Mouse (Mus musculus): ENCODE measurements around the gene Sh3gl2. TPM values are rescaled to one million over a fixed set of nuclear protein-coding genes. Genes with fewer than 3 reads are reported as not detected.

Sh3gl2 gene
- 12.0 and 15.4 TPM in 2 replicates for polyA plus RNA-seq (2012; rRNA removed)

- peaks cover 8% of the 10 kb centered on the region for H3K4me1 ChIP-seq (ENCODE audit: control insufficient read depth, insufficient read depth, low read length)
- H3K27ac ChIP-seq (ENCODE audit: control insufficient read depth, insufficient read depth, low read depth, low read length) = peak within 1 kb of the TSS; percentile 59
- peak within 1 kb of the TSS; percentile 79 for H3K4me3 ChIP-seq (ENCODE audit: control insufficient read depth, low read depth, low read length)
- H3K27me3 ChIP-seq (ENCODE audit: control insufficient read depth, insufficient read depth, low read length) = no peaks in the 10 kb centered on the region
- no peak for TF ChIP-seq CTCF (IDR thresholded peaks at IDR 0.05; ENCODE audit: control insufficient read depth, insufficient read depth, insufficient replicate concordance, low read depth, low read length)
- no peak for TF ChIP-seq POLR2A (IDR thresholded peaks at IDR 0.05; ENCODE audit: control insufficient read depth, low read depth, low read length)
- H3K36me3 ChIP-seq (ENCODE audit: control insufficient read depth, insufficient read depth, low read length) = no peaks in the 10 kb centered on the region
Measured at GRCm38 (mm10) chr4:85205071-85205635, at the start of gene Sh3gl2. Sh3gl2 (plus strand) TSS chr4:85205126.

GRCm38 (mm10) chr4:85161156-85161555 is 43.8 kb upstream of the Sh3gl2 start:
- TF ChIP-seq CTCF (IDR thresholded peaks at IDR 0.05; ENCODE audit: control insufficient read depth, insufficient read depth, insufficient replicate concordance, low read depth, low read length) = no peak
- no peak for TF ChIP-seq POLR2A (IDR thresholded peaks at IDR 0.05; ENCODE audit: control insufficient read depth, low read depth, low read length)
- Histone ChIP-seq H3K36me3 (ENCODE audit: control insufficient read depth, insufficient read depth, low read length) (no peaks in the 10 kb centered on the region), H3K27ac (ENCODE audit: control insufficient read depth, insufficient read depth, low read depth, low read length) (no peak overlapping the region), H3K4me3 (ENCODE audit: control insufficient read depth, low read depth, low read length) (no peak overlapping the region), H3K4me1 (ENCODE audit: control insufficient read depth, insufficient read depth, low read length) (peaks cover 6% of the 10 kb centered on the region), H3K27me3 (ENCODE audit: control insufficient read depth, insufficient read depth, low read length) (no peaks in the 10 kb centered on the region)

GRCm38 (mm10) chr4:85162468-85163312 is 42.2 kb upstream of the Sh3gl2 start:
- no peaks in the 10 kb centered on the region for H3K36me3 ChIP-seq (ENCODE audit: control insufficient read depth, insufficient read depth, low read length)
- TF ChIP-seq POLR2A (IDR thresholded peaks at IDR 0.05; ENCODE audit: control insufficient read depth, low read depth, low read length) (no peak), CTCF (IDR thresholded peaks at IDR 0.05; ENCODE audit: control insufficient read depth, insufficient read depth, insufficient replicate concordance, low read depth, low read length) (peak; percentile 61; the same call in 1 of the 2 replicates)
- H3K4me1 ChIP-seq (ENCODE audit: control insufficient read depth, insufficient read depth, low read length) = peaks cover 6% of the 10 kb centered on the region
- H3K27me3 ChIP-seq (ENCODE audit: control insufficient read depth, insufficient read depth, low read length) = no peaks in the 10 kb centered on the region
- H3K4me3 ChIP-seq (ENCODE audit: control insufficient read depth, low read depth, low read length) = peak overlapping the region; percentile 49
- no peak overlapping the region for H3K27ac ChIP-seq (ENCODE audit: control insufficient read depth, insufficient read depth, low read depth, low read length)

- H3K4me1 ChIP-seq (ENCODE audit: control insufficient read depth, insufficient read depth, low read length) = peaks cover 7% of the 10 kb centered on the region
- no peaks in the 10 kb centered on the region for H3K27me3 ChIP-seq (ENCODE audit: control insufficient read depth, insufficient read depth, low read length)
- no peak overlapping the region for H3K27ac ChIP-seq (ENCODE audit: control insufficient read depth, insufficient read depth, low read depth, low read length)
- no peak overlapping the region for H3K4me3 ChIP-seq (ENCODE audit: control insufficient read depth, low read depth, low read length)
- no peak for TF ChIP-seq POLR2A (IDR thresholded peaks at IDR 0.05; ENCODE audit: control insufficient read depth, low read depth, low read length)
- TF ChIP-seq CTCF (IDR thresholded peaks at IDR 0.05; ENCODE audit: control insufficient read depth, insufficient read depth, insufficient replicate concordance, low read depth, low read length) = no peak
- no peaks in the 10 kb centered on the region for H3K36me3 ChIP-seq (ENCODE audit: control insufficient read depth, insufficient read depth, low read length)
Measured at GRCm38 (mm10) chr4:85163313-85163615, 41.7 kb upstream of the Sh3gl2 start.

GRCm38 (mm10) chr4:85168001-85168400 is 36.9 kb upstream of the Sh3gl2 start:
- no peaks in the 10 kb centered on the region for H3K36me3 ChIP-seq (ENCODE audit: control insufficient read depth, insufficient read depth, low read length)
- TF ChIP-seq CTCF (IDR thresholded peaks at IDR 0.05; ENCODE audit: control insufficient read depth, insufficient read depth, insufficient replicate concordance, low read depth, low read length) = no peak
- no peak for TF ChIP-seq POLR2A (IDR thresholded peaks at IDR 0.05; ENCODE audit: control insufficient read depth, low read depth, low read length)
- no peaks in the 10 kb centered on the region for H3K27me3 ChIP-seq (ENCODE audit: control insufficient read depth, insufficient read depth, low read length)
- no peak overlapping the region for H3K4me3 ChIP-seq (ENCODE audit: control insufficient read depth, low read depth, low read length)
- peaks cover 4% of the 10 kb centered on the region for H3K4me1 ChIP-seq (ENCODE audit: control insufficient read depth, insufficient read depth, low read length)
- H3K27ac ChIP-seq (ENCODE audit: control insufficient read depth, insufficient read depth, low read depth, low read length) = no peak overlapping the region

GRCm38 (mm10) chr4:85175466-85175865 is 29.5 kb upstream of the Sh3gl2 start:
- H3K27me3 ChIP-seq (ENCODE audit: control insufficient read depth, insufficient read depth, low read length) = no peaks in the 10 kb centered on the region
- H3K4me3 ChIP-seq (ENCODE audit: control insufficient read depth, low read depth, low read length) = no peak overlapping the region
- no peaks in the 10 kb centered on the region for H3K36me3 ChIP-seq (ENCODE audit: control insufficient read depth, insufficient read depth, low read length)
- no peaks in the 10 kb centered on the region for H3K4me1 ChIP-seq (ENCODE audit: control insufficient read depth, insufficient read depth, low read length)
- H3K27ac ChIP-seq (ENCODE audit: control insufficient read depth, insufficient read depth, low read depth, low read length) = peak overlapping the region; percentile 4; the same call in 1 of the 2 replicates
- TF ChIP-seq POLR2A (IDR thresholded peaks at IDR 0.05; ENCODE audit: control insufficient read depth, low read depth, low read length) = no peak
- no peak for TF ChIP-seq CTCF (IDR thresholded peaks at IDR 0.05; ENCODE audit: control insufficient read depth, insufficient read depth, insufficient replicate concordance, low read depth, low read length)

- no peaks in the 10 kb centered on the region for H3K36me3 ChIP-seq (ENCODE audit: control insufficient read depth, insufficient read depth, low read length)
- no peak overlapping the region for H3K27ac ChIP-seq (ENCODE audit: control insufficient read depth, insufficient read depth, low read depth, low read length)
- no peak for TF ChIP-seq POLR2A (IDR thresholded peaks at IDR 0.05; ENCODE audit: control insufficient read depth, low read depth, low read length)
- TF ChIP-seq CTCF (IDR thresholded peaks at IDR 0.05; ENCODE audit: control insufficient read depth, insufficient read depth, insufficient replicate concordance, low read depth, low read length) = no peak
- no peaks in the 10 kb centered on the region for H3K27me3 ChIP-seq (ENCODE audit: control insufficient read depth, insufficient read depth, low read length)
- H3K4me1 ChIP-seq (ENCODE audit: control insufficient read depth, insufficient read depth, low read length) = no peaks in the 10 kb centered on the region
- H3K4me3 ChIP-seq (ENCODE audit: control insufficient read depth, low read depth, low read length) = no peak overlapping the region
Measured at GRCm38 (mm10) chr4:85178394-85179051, 26.4 kb upstream of the Sh3gl2 start.

Data from testis, adult 2 months (tissue).